Mouse (Mus musculus) limb, embryonic 11.5 days (tissue): Measurements from ENCODE around the gene Coro2a. TPM values are rescaled to one million over a fixed set of nuclear protein-coding genes. Genes with fewer than 3 reads are reported as not detected.
"Not testable (repeated sequence)": the region's sequence is repeated elsewhere in the genome, so short reads cannot be mapped to it uniquely, and the experiment has no call there.

Source experiments
- ATAC-seq: fragments of 200-750 bp; cut with Nextera tagmentation; 2 replicates; pipeline ENCODE4 v1.8.0; 2017; ENCODE audit warnings: low read depth; ENCODE audit not compliant: insufficient number of reproducible peaks, low FRiP score, low TSS enrichment
- DNase-seq: peaks from one replicate; pipeline ENCODE4 v3.0.0-alpha.2; 2015; ENCODE audit warnings: low spot score
- H3K27ac ChIP-seq: fragments of 300-500 bp; sonication (generic); replicated peaks from 2 replicates; pipeline ENCODE4 v1.5.1; 2014; ENCODE audit warnings: low read depth, mild to moderate bottlenecking, low read length
- H3K27me3 ChIP-seq: fragments of 300-500 bp; sonication (generic); 2 replicates; pipeline ENCODE4 v1.6.1; 2014; ENCODE audit warnings: mild to moderate bottlenecking, low read length, mixed read lengths; ENCODE audit not compliant: control insufficient read depth, insufficient read depth
- H3K36me3 ChIP-seq: fragments of 300-500 bp; sonication (generic); 2 replicates; pipeline ENCODE4 v1.6.1; 2014; ENCODE audit warnings: mild to moderate bottlenecking, low read length, moderate library complexity, mixed read lengths; ENCODE audit not compliant: control insufficient read depth, insufficient read depth
- H3K4me1 ChIP-seq: fragments of 300-500 bp; sonication (generic); 2 replicates; pipeline ENCODE4 v1.6.1; 2014; ENCODE audit warnings: low read length, mixed read lengths; ENCODE audit not compliant: control insufficient read depth, insufficient read depth
- H3K4me2 ChIP-seq: fragments of 300-500 bp; sonication (generic); 2 replicates; pipeline ENCODE4 v1.6.1; 2014; ENCODE audit warnings: low read depth, mild to moderate bottlenecking, moderate library complexity; ENCODE audit not compliant: severe bottlenecking
- H3K4me3 ChIP-seq: fragments of 300-500 bp; sonication (generic); 2 replicates; pipeline ENCODE4 v1.5.1; 2014; ENCODE audit warnings: low read depth, low read length
- H3K9ac ChIP-seq: fragments of 300-500 bp; sonication (generic); 2 replicates; pipeline ENCODE4 v1.6.1; 2014; ENCODE audit warnings: mild to moderate bottlenecking, low read length
- H3K9me3 ChIP-seq: fragments of 300-500 bp; sonication (generic); 2 replicates; pipeline ENCODE4 v1.6.1; 2016; ENCODE audit warnings: low read length; ENCODE audit not compliant: control insufficient read depth
- WGBS: fragments of 180-500 bp; shearing (Covaris S2); extraction: QIAGEN DNeasy Blood & Tissue Kit; methylation state at CpG from one replicate; pipeline ENCODE4 v1.1.7; 2014; 5-methylcytosine and 5-hydroxymethylcytosine counted together
- polyA plus RNA-seq: library from polyadenylated mRNA; unstranded; fragments of >200 nt; fragmentation: Nextera tagmentation; extraction: Ambion mirVana; gene quantifications from 2 replicates; pipeline ENCODE4 v1.2.1, GENCODE M21; 2014

Coro2a gene
- polyA plus RNA-seq, 1 experiment from 2014 or later, result 1.7 TPM

- H3K27me3 ChIP-seq, result no peaks in the 10 kb centered on the region
- H3K4me1 ChIP-seq, result no peaks in the 10 kb centered on the region
- ATAC-seq, result no peak
- DNase-seq, result no peak
- H3K9ac ChIP-seq, result no peak overlapping the region
- no peak overlapping the region for H3K4me2 ChIP-seq
- no peaks in the 10 kb centered on the region for H3K36me3 ChIP-seq
- H3K4me3 ChIP-seq, result no peak overlapping the region
- peaks cover 1% of the 10 kb centered on the region; the same call in 1 of the 2 replicates for H3K9me3 ChIP-seq
- H3K27ac ChIP-seq, result no peak overlapping the region
- 80% methylated on average over 8 of the region's 8 CpGs for WGBS
Observed at GRCm38 (mm10) chr4:46585811-46586190, 16.2 kb downstream of the Coro2a start.

GRCm38 (mm10) chr4:46585041-46585810 is 16.8 kb downstream of the Coro2a start:
- ATAC-seq (no peak), DNase-seq (no peak)
- Histone ChIP-seq H3K36me3 (no peaks in the 10 kb centered on the region), H3K4me1 (no peaks in the 10 kb centered on the region), H3K4me3 (no peak overlapping the region), H3K27me3 (no peaks in the 10 kb centered on the region), H3K4me2 (no peak overlapping the region), H3K9me3 (peaks cover 2% of the 10 kb centered on the region; the same call in 1 of the 2 replicates), H3K27ac (no peak overlapping the region), H3K9ac (no peak overlapping the region)
- 82% methylated on average over 13 of the region's 13 CpGs for WGBS

- not testable (repeated sequence) for H3K4me1 ChIP-seq, H3K27ac ChIP-seq, H3K9ac ChIP-seq, ATAC-seq, H3K4me2 ChIP-seq, H3K27me3 ChIP-seq, H3K36me3 ChIP-seq, DNase-seq, H3K4me3 ChIP-seq, H3K9me3 ChIP-seq
- WGBS, result 63% methylated on average over 3 of the region's 3 CpGs
Observed at GRCm38 (mm10) chr4:46584536-46584935, 17.5 kb downstream of the Coro2a start.

GRCm38 (mm10) chr4:46584084-46584483 is 17.9 kb downstream of the Coro2a start:
- not testable (repeated sequence) for H3K4me1 ChIP-seq, H3K9me3 ChIP-seq, H3K4me2 ChIP-seq, DNase-seq, ATAC-seq, H3K36me3 ChIP-seq, H3K4me3 ChIP-seq, H3K27ac ChIP-seq, H3K9ac ChIP-seq, H3K27me3 ChIP-seq
- WGBS, result 83% methylated on average over 2 of the region's 6 CpGs

GRCm38 (mm10) chr4:46582024-46582423 is 20.0 kb downstream of the Coro2a start:
- H3K4me2 ChIP-seq, H3K9me3 ChIP-seq, H3K27me3 ChIP-seq, H3K9ac ChIP-seq, ATAC-seq, H3K36me3 ChIP-seq, H3K4me1 ChIP-seq, H3K4me3 ChIP-seq, DNase-seq, H3K27ac ChIP-seq: not testable (repeated sequence)
- 85% methylated on average over 9 of the region's 9 CpGs for WGBS

GRCm38 (mm10) chr4:46581577-46581976 is 20.4 kb downstream of the Coro2a start:
- not testable (repeated sequence) for H3K27me3 ChIP-seq, DNase-seq, ATAC-seq, H3K4me3 ChIP-seq, H3K4me1 ChIP-seq, H3K9ac ChIP-seq, H3K36me3 ChIP-seq, H3K9me3 ChIP-seq, H3K27ac ChIP-seq, H3K4me2 ChIP-seq
- WGBS, result 95% methylated on average over 22 of the region's 22 CpGs

GRCm38 (mm10) chr4:46580799-46581243 is 21.2 kb downstream of the Coro2a start:
- not testable (repeated sequence) for H3K4me1 ChIP-seq

GRCm38 (mm10) chr4:46578796-46579346 is 23.1 kb downstream of the Coro2a start:
- H3K36me3 ChIP-seq, H3K4me2 ChIP-seq, ATAC-seq, H3K9me3 ChIP-seq, DNase-seq, H3K27me3 ChIP-seq, H3K9ac ChIP-seq, H3K27ac ChIP-seq, H3K4me3 ChIP-seq, H3K4me1 ChIP-seq: not testable (repeated sequence)
- WGBS, result 93% methylated on average over 8 of the region's 8 CpGs

More at GRCm38 (mm10) chr4:46580799-46581243, 21.2 kb downstream of the Coro2a start:
- not testable (repeated sequence) for H3K27me3 ChIP-seq, H3K27ac ChIP-seq, DNase-seq, H3K4me2 ChIP-seq, H3K36me3 ChIP-seq, H3K9ac ChIP-seq, ATAC-seq, H3K4me3 ChIP-seq, H3K9me3 ChIP-seq
- WGBS, result 93% methylated on average over 15 of the region's 15 CpGs
